Mouse (Mus musculus) hindbrain, postnatal 0 days (tissue): Measurements from ENCODE around the gene Fam222b. TPM values are rescaled to one million over a fixed set of nuclear protein-coding genes. Genes with fewer than 3 reads are reported as not detected.

ENCODE experiments used
- ATAC-seq: fragments of 200-750 bp; cut with Nextera tagmentation; 2 replicates; pipeline ENCODE4 v1.8.0; 2017; ENCODE audit warnings: mild to moderate bottlenecking, moderate TSS enrichment, moderate library complexity
- DNase-seq: peaks from one replicate; pipeline ENCODE4 v3.0.0-alpha.2; 2015; ENCODE audit warnings: low spot score
- H3K27ac ChIP-seq: fragments of 300-500 bp; sonication (generic); 2 replicates; pipeline ENCODE4 v1.5.1; 2014; ENCODE audit warnings: mild to moderate bottlenecking
- H3K27me3 ChIP-seq: fragments of 300-500 bp; sonication (generic); 2 replicates; pipeline ENCODE4 v1.6.1; 2014; ENCODE audit warnings: low read length, mixed read lengths; ENCODE audit not compliant: insufficient read depth
- H3K36me3 ChIP-seq: fragments of 300-500 bp; sonication (generic); 2 replicates; pipeline ENCODE4 v1.6.1; 2014; ENCODE audit warnings: low read length, mixed read lengths; ENCODE audit not compliant: insufficient read depth
- H3K4me1 ChIP-seq: fragments of 300-500 bp; sonication (generic); 2 replicates; pipeline ENCODE4 v1.6.1; 2014; ENCODE audit warnings: antibody characterized with exemption, low read length, mixed read lengths; ENCODE audit not compliant: insufficient read depth
- H3K4me2 ChIP-seq: fragments of 300-500 bp; sonication (generic); 2 replicates; pipeline ENCODE4 v1.6.1; 2014; ENCODE audit warnings: low read depth, mild to moderate bottlenecking, low read length, moderate library complexity, mixed read lengths
- H3K4me3 ChIP-seq: fragments of 300-500 bp; sonication (generic); 2 replicates; pipeline ENCODE4 v1.5.1; 2014; ENCODE audit warnings: low read length
- H3K9ac ChIP-seq: fragments of 300-500 bp; sonication (generic); replicated peaks from 2 replicates; pipeline ENCODE4 v1.6.1; 2014; ENCODE audit warnings: mild to moderate bottlenecking, low read length, moderate library complexity, mixed read lengths
- H3K9me3 ChIP-seq: fragments of 300-500 bp; sonication (generic); 2 replicates; pipeline ENCODE4 v1.6.1; 2016; ENCODE audit warnings: low read length, mixed read lengths
- CTCF ChIP-seq: IDR thresholded peaks from 2 replicates; pipeline ENCODE4 v1.5.1; 2016; ENCODE audit warnings: antibody characterized with exemption, control low read depth, low read depth
- WGBS: fragments of 180-500 bp; shearing (Covaris S2); extraction: QIAGEN DNeasy Blood & Tissue Kit; methylation state at CpG from one replicate; pipeline ENCODE4 v1.1.7; 2014; 5-methylcytosine and 5-hydroxymethylcytosine counted together
- polyA plus RNA-seq: library from polyadenylated mRNA; unstranded; fragments of >200 nt; fragmentation: Nextera tagmentation; extraction: Ambion mirVana; gene quantifications from 2 replicates; pipeline ENCODE4 v1.2.1, GENCODE M21; 2015
- total RNA-seq: library from RNA; depleted of rRNA; stranded (reverse); fragments of >200 nt; gene quantifications from 2 replicates; pipeline ENCODE4 v1.2.3, GENCODE M21; 2014

Fam222b gene
- total and polyA plus RNA-seq, 2 experiments from 2014 or later: 22.9 to 32.6 TPM

DNA sequence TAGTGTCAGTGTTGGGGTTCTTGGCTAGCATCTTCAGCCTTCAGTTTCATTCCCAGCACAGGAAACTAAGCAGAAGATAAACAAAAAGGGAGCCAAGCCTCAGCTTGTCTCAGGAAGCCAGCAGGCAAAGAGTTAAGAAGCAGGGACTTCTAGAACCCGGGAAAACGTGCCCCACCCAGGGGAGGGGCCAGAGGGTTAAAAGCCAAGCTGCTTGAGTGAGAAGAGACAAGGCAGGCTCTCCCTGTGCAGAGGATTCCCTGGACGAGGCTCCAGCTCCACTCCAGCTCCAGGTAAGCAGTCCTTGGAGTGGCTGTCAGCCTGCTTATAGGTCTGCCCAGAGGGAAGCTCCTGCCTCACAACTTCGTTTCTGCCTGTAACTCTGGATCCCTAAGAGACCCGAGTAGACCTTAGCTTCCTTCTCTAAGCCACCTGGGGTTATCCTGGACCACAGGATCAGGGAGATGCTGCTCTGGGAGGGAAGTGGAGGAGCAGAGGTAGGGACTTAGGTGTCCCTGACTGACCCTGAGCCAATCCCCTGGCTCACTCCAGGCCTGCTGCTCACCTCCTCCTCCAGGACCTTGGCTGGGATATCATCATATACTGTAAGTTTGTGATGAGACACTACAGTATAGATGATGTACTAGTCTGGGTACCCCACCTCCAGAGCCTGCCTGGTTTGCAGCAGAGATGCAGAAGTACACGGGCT lies 21.9 kb upstream of the Fam222b start:
- Histone ChIP-seq H3K27me3 (no peaks in the 10 kb centered on the region), H3K9ac (no peak overlapping the region), H3K4me1 (no peaks in the 10 kb centered on the region), H3K4me3 (no peak overlapping the region), H3K27ac (no peak overlapping the region), H3K4me2 (no peak overlapping the region), H3K36me3 (peaks cover 38% of the 10 kb centered on the region), H3K9me3 (no peaks in the 10 kb centered on the region)
- WGBS: 32% methylated on average over 6 of the region's 6 CpGs
- DNase-seq (no peak), ATAC-seq (no peak)
- no peak for TF ChIP-seq CTCF

- Histone ChIP-seq H3K9me3 (no peaks in the 10 kb centered on the region), H3K4me3 (no peak overlapping the region), H3K4me2 (no peak overlapping the region), H3K27ac (no peak overlapping the region), H3K27me3 (no peaks in the 10 kb centered on the region), H3K9ac (no peak overlapping the region), H3K4me1 (0 out of 2 replicates have a peak, but pooled peaks cover under 1% of the 10 kb centered on the region), H3K36me3 (peaks cover 42% of the 10 kb centered on the region)
- WGBS: 95% methylated on average over 9 of the region's 9 CpGs
- TF ChIP-seq CTCF: no peak
- ATAC-seq: no peak
- no peak for DNase-seq
These were observed 20.7 kb upstream of the Fam222b start for GRCm38 (mm10) chr11:78073577-78074276.

GRCm38 (mm10) chr11:78074277-78074652 lies 20.2 kb upstream of the Fam222b start:
- DNase-seq (no peak), ATAC-seq (no peak)
- TF ChIP-seq CTCF: no peak
- WGBS: 97% methylated on average over 2 of the region's 2 CpGs
- H3K9me3 ChIP-seq: no peaks in the 10 kb centered on the region
- no peak overlapping the region for H3K4me2 ChIP-seq
- no peak overlapping the region for H3K4me3 ChIP-seq
- 0 out of 2 replicates have a peak, but pooled peaks cover 6% of the 10 kb centered on the region for H3K4me1 ChIP-seq
- peaks cover 42% of the 10 kb centered on the region for H3K36me3 ChIP-seq
- H3K27ac ChIP-seq: no peak overlapping the region
- H3K27me3 ChIP-seq: no peaks in the 10 kb centered on the region
- H3K9ac ChIP-seq: no peak overlapping the region

- WGBS: 90% methylated on average over 4 of the region's 4 CpGs
- DNase-seq (no peak), ATAC-seq (no peak)
- Histone ChIP-seq H3K4me1 (0 out of 2 replicates have a peak, but pooled peaks cover 10% of the 10 kb centered on the region), H3K36me3 (peaks cover 42% of the 10 kb centered on the region), H3K4me2 (no peak overlapping the region), H3K9me3 (no peaks in the 10 kb centered on the region), H3K9ac (no peak overlapping the region), H3K4me3 (no peak overlapping the region), H3K27ac (no peak overlapping the region), H3K27me3 (no peaks in the 10 kb centered on the region)
- no peak for TF ChIP-seq CTCF
These were observed 19.8 kb upstream of the Fam222b start for GRCm38 (mm10) chr11:78074666-78075065.

GRCm38 (mm10) chr11:78079961-78080921 lies 14.2 kb upstream of the Fam222b start, which contains the start of gene Eral1:
Eral1 (minus strand) TSS chr11:78080383.
- H3K4me3 ChIP-seq: peak within 1 kb of the TSS; percentile 85
- peak within 1 kb of the TSS; percentile 88 for H3K4me2 ChIP-seq
- H3K9ac ChIP-seq: peak within 1 kb of the TSS; percentile 75
- 0 out of 2 replicates have a peak, but pooled peaks cover 11% of the 10 kb centered on the region for H3K4me1 ChIP-seq
- peak; percentile 95 for DNase-seq
- TF ChIP-seq CTCF: peak; percentile 19; the same call in 1 of the 2 replicates
- peaks cover 18% of the 10 kb centered on the region for H3K36me3 ChIP-seq
- no peaks in the 10 kb centered on the region for H3K9me3 ChIP-seq
- peak; percentile 98 for ATAC-seq
- H3K27me3 ChIP-seq: no peaks in the 10 kb centered on the region
- H3K27ac ChIP-seq: peak within 1 kb of the TSS; percentile 79
- WGBS: 2% methylated on average over 42 of the region's 42 CpGs

- no peaks in the 10 kb centered on the region for H3K27me3 ChIP-seq
- no peak overlapping the region for H3K4me2 ChIP-seq
- DNase-seq: no peak
- H3K27ac ChIP-seq: no peak overlapping the region
- no peak for ATAC-seq
- no peak overlapping the region for H3K4me3 ChIP-seq
- H3K4me1 ChIP-seq: 0 out of 2 replicates have a peak, but pooled peaks cover 11% of the 10 kb centered on the region
- no peaks in the 10 kb centered on the region for H3K9me3 ChIP-seq
- 50% methylated on average over 1 of the region's 1 CpGs for WGBS
- no peak overlapping the region for H3K9ac ChIP-seq
- H3K36me3 ChIP-seq: no peaks in the 10 kb centered on the region
- TF ChIP-seq CTCF: no peak
These were observed 10.9 kb upstream of the Fam222b start for GRCm38 (mm10) chr11:78083595-78083994.
